Mouse (Mus musculus): ENCODE measurements around the gene Gm3248. TPM values are rescaled to one million over a fixed set of nuclear protein-coding genes. Genes with fewer than 3 reads are reported as not detected.

The Gm3248 gene
- polyA plus RNA-seq, 1 experiment from 2014 or later: 0.36 TPM

Other genes with a start within 250 kb of the Gm3248 start
- gene Gm3373, start 220.2 kb downstream of the Gm3248 start, polyA plus RNA-seq (2014; fragmentation: Nextera tagmentation; extraction: Ambion mirVana): 0.41 TPM in 1 of 2 replicates, not detected in the other
- 0.58 and 0.68 TPM in 2 replicates for gene Gm3383, start 153.8 kb downstream of the Gm3248 start, polyA plus RNA-seq (2014; fragmentation: Nextera tagmentation; extraction: Ambion mirVana)
- not detected in 2 replicates for gene Gm3424, start 131.4 kb downstream of the Gm3248 start, polyA plus RNA-seq (2014; fragmentation: Nextera tagmentation; extraction: Ambion mirVana)
- not detected in 2 replicates for gene Gm8237, start 81.4 kb downstream of the Gm3248 start, polyA plus RNA-seq (2014; fragmentation: Nextera tagmentation; extraction: Ambion mirVana)
- gene Gm3453, start 17.4 kb upstream of the Gm3248 start, polyA plus RNA-seq (2014; fragmentation: Nextera tagmentation; extraction: Ambion mirVana): not detected in 2 replicates
- not detected in 2 replicates for gene Gm6337, start 96.5 kb upstream of the Gm3248 start, polyA plus RNA-seq (2014; fragmentation: Nextera tagmentation; extraction: Ambion mirVana)
- 0.70 and 2.1 TPM in 2 replicates for gene Gm8206, start 132.2 kb upstream of the Gm3248 start, polyA plus RNA-seq (2014; fragmentation: Nextera tagmentation; extraction: Ambion mirVana)
- 1.2 TPM in 2 replicates for gene Gm3468, start 146.9 kb upstream of the Gm3248 start, polyA plus RNA-seq (2014; fragmentation: Nextera tagmentation; extraction: Ambion mirVana)
- gene Gm3476, start 164.1 kb upstream of the Gm3248 start, polyA plus RNA-seq (2014; fragmentation: Nextera tagmentation; extraction: Ambion mirVana): not detected in 2 replicates

Data from embryonic facial prominence, embryonic 14.5 days (tissue).